Comparison of ENCODE assay signal across 3 mouse cellular contexts in genomic region chr9:70203267-70204076, GRCm38 (mm10).
"Had no signal": no experiment of that assay in that cellular context is flagged by ENCODE, and none has a peak within 500 bp of the region (broad histone marks: within the 10 kb centered on the region; RNA-seq: fewer than 3 reads in every experiment).

No protein-coding gene starts in this region.

- DNase-seq: layer of hippocampus, adult 9-11 months; layer of hippocampus, postnatal 36 days had no signal

- ATAC-seq: liver, embryonic 12.5 days had no signal
